Mouse (Mus musculus) G1E (cell line): ENCODE results near the gene 4930548H24Rik.

ENCODE experiments used
- CTCF ChIP-seq: IDR thresholded peaks from 2 replicates; pipeline ENCODE4 v1.5.1; 2012; ENCODE audit warnings: low read depth, low read length, inconsistent platforms, mixed read lengths
- GATA1 ChIP-seq: IDR thresholded peaks from 2 replicates; pipeline ENCODE4 v1.6.1; 2012; ENCODE audit warnings: borderline replicate concordance, low read length, inconsistent platforms, mixed read lengths
- TAL1 ChIP-seq: conservative IDR thresholded peaks from 2 replicates; pipeline ENCODE4 v1.6.1; 2012; ENCODE audit warnings: low read depth, low read length, inconsistent platforms, mixed read lengths

DNA sequence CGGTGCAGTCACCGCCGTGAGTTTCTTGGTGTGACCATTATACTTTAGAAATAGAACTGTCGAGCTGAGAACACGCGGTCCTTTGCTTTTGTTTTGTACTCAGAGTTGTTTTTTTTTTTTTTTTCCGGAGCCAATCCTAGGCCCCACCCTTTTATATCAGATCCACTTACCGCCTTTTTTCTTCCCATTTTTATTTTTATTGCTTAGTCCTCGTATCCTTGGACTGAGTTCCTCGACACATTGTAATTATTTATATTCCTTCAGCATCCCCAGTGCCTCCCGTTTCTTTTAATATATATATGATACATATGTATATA lies 33.0 kb upstream of the 4930548H24Rik start:
- no peak for TF ChIP-seq CTCF
- TF ChIP-seq TAL1, result no peak
- TF ChIP-seq GATA1, result no peak
